Mouse (Mus musculus) erythroid progenitor cell, adult 5-6 weeks (primary cell): ENCODE data around the gene Vrtn. TPM values are rescaled to one million over a fixed set of nuclear protein-coding genes. Genes with fewer than 3 reads are reported as not detected.

Source experiments
- ATAC-seq: replicated peaks from 2 replicates; pipeline ENCODE4 v1.8.0; 2016; ENCODE audit warnings: moderate number of reproducible peaks, mild to moderate bottlenecking, moderate TSS enrichment, inconsistent platforms; ENCODE audit not compliant: poor library complexity, low FRiP score, severe bottlenecking
- total RNA-seq, 2 experiments: library from RNA; stranded (forward) in 1 of 2; stranded (reverse) in 1 of 2; fragments of 150-400 nt in 1 of 2; fragments of 186-747, 209-891 nt in 1 of 2; gene quantifications; 2 replicates each; pipeline versions ENCODE4 v1.2.3 to v1.2.4; 2015 to 2017; ENCODE audit warnings: low replicate concordance in 2 of 2

Gene Vrtn
- total RNA-seq, 2 experiments from 2014 or later: not detected

- ATAC-seq: no peak
Observed at GRCm38 (mm10) chr12:84684569-84684968, 43.8 kb downstream of the Vrtn start.

GRCm38 (mm10) chr12:84686176-84686575, 45.4 kb downstream of the Vrtn start:
- ATAC-seq: no peak

GRCm38 (mm10) chr12:84687531-84687930, 46.7 kb downstream of the Vrtn start:
- ATAC-seq: no peak

GRCm38 (mm10) chr12:84689051-84689450, 48.2 kb downstream of the Vrtn start:
- ATAC-seq: no peak

GRCm38 (mm10) chr12:84691347-84691746, 50.5 kb downstream of the Vrtn start:
- ATAC-seq: no peak

- ATAC-seq: no peak
Observed at GRCm38 (mm10) chr12:84692141-84692540, 51.3 kb downstream of the Vrtn start.

GRCm38 (mm10) chr12:84698319-84699081, 57.7 kb downstream of the Vrtn start, which contains the start of gene Syndig1l:
Gene Syndig1l (minus strand): TSS chr12:84698831.
- ATAC-seq: no peak

Other genes with a start within 250 kb of the Vrtn start
- 8.6 and 17.2 TPM in 2 replicates for gene Entpd5, start 232.0 kb upstream of the Vrtn start, total RNA-seq (2015; ENCODE audit: low replicate concordance)
- gene Entpd5, start 232.0 kb upstream of the Vrtn start, total RNA-seq (2017; ENCODE audit: low replicate concordance): 4.8 and 9.2 TPM in 2 replicates
- gene Bbof1, start 231.9 kb upstream of the Vrtn start, total RNA-seq (2015; ENCODE audit: low replicate concordance): not detected in 2 replicates
- 2.6 and 9.1 TPM in 2 replicates for gene Bbof1, start 231.9 kb upstream of the Vrtn start, total RNA-seq (2017; ENCODE audit: low replicate concordance)
- 29.8 and 29.9 TPM in 2 replicates for gene Rnf113a2, start 223.8 kb upstream of the Vrtn start, total RNA-seq (2015; ENCODE audit: low replicate concordance)
- gene Rnf113a2, start 223.8 kb upstream of the Vrtn start, total RNA-seq (2017; ENCODE audit: low replicate concordance): 14.8 and 15.8 TPM in 2 replicates
- gene Aldh6a1, start 190.0 kb upstream of the Vrtn start, total RNA-seq (2015; ENCODE audit: low replicate concordance): 4.2 and 6.8 TPM in 2 replicates
- gene Aldh6a1, start 190.0 kb upstream of the Vrtn start, total RNA-seq (2017; ENCODE audit: low replicate concordance): 2.6 and 7.5 TPM in 2 replicates
- 19.8 and 41.1 TPM in 2 replicates for gene Lin52, start 189.6 kb upstream of the Vrtn start, total RNA-seq (2015; ENCODE audit: low replicate concordance)
- gene Lin52, start 189.6 kb upstream of the Vrtn start, total RNA-seq (2017; ENCODE audit: low replicate concordance): 22.0 and 26.2 TPM in 2 replicates
- not detected in 2 replicates for gene Vsx2, start 71.3 kb upstream of the Vrtn start, total RNA-seq (2015; ENCODE audit: low replicate concordance)
- gene Vsx2, start 71.3 kb upstream of the Vrtn start, total RNA-seq (2017; ENCODE audit: low replicate concordance): not detected in 2 replicates
- 0.72 TPM in 1 of 2 replicates, not detected in the other for gene Abcd4, start 23.6 kb upstream of the Vrtn start, total RNA-seq (2015; ENCODE audit: low replicate concordance)
- 0.77 TPM in 1 of 2 replicates, not detected in the other for gene Abcd4, start 23.6 kb upstream of the Vrtn start, total RNA-seq (2017; ENCODE audit: low replicate concordance)
- not detected in 2 replicates for gene Syndig1l, start 57.8 kb downstream of the Vrtn start, total RNA-seq (2015; ENCODE audit: low replicate concordance)
- not detected in 2 replicates for gene Syndig1l, start 57.8 kb downstream of the Vrtn start, total RNA-seq (2017; ENCODE audit: low replicate concordance)
- gene Npc2, start 132.1 kb downstream of the Vrtn start, total RNA-seq (2015; ENCODE audit: low replicate concordance): 42.5 and 44.9 TPM in 2 replicates
- 19.3 and 22.6 TPM in 2 replicates for gene Npc2, start 132.1 kb downstream of the Vrtn start, total RNA-seq (2017; ENCODE audit: low replicate concordance)
- gene Isca2, start 132.2 kb downstream of the Vrtn start, total RNA-seq (2015; ENCODE audit: low replicate concordance): 254 and 272 TPM in 2 replicates
- 80.6 and 121 TPM in 2 replicates for gene Isca2, start 132.2 kb downstream of the Vrtn start, total RNA-seq (2017; ENCODE audit: low replicate concordance)
- 1.3 TPM in 1 of 2 replicates, not detected in the other for gene Ltbp2, start 235.5 kb downstream of the Vrtn start, total RNA-seq (2015; ENCODE audit: low replicate concordance)
- 0.77 and 3.3 TPM in 2 replicates for gene Ltbp2, start 235.5 kb downstream of the Vrtn start, total RNA-seq (2017; ENCODE audit: low replicate concordance)